Mouse (Mus musculus): ENCODE measurements around the gene Odf3l2. TPM values are rescaled to one million over a fixed set of nuclear protein-coding genes. Genes with fewer than 3 reads are reported as not detected.

Gene Odf3l2
- total RNA-seq, 2 experiments from 2014 or later, result 0.39 to 0.62 TPM

Other genes starting within 250 kb of the Odf3l2 start
- not detected for gene Vmn2r83, start 177.0 kb downstream of the Odf3l2 start, total RNA-seq (2021)
- gene Plpp2, start 111.9 kb downstream of the Odf3l2 start, total RNA-seq (2021), result 1 to 10 TPM; 4.0 to 4.3 TPM
- 10 to 100 TPM; 52.1 to 56.3 TPM for gene Mier2, start 90.5 kb downstream of the Odf3l2 start, total RNA-seq (2021)
- gene Theg, start 58.4 kb downstream of the Odf3l2 start, total RNA-seq (2021), result not detected
- 10 to 100 TPM; 11.0 to 11.3 TPM for gene C2cd4c, start 31.7 kb downstream of the Odf3l2 start, total RNA-seq (2021)
- gene Shc2, start 7.8 kb downstream of the Odf3l2 start, total RNA-seq (2021), result 10 to 100 TPM; 48.0 to 48.3 TPM
- under 1 TPM in 1 of 2 experiments, not detected in 1; 0.32 TPM for gene Madcam1, start 18.8 kb upstream of the Odf3l2 start, total RNA-seq (2021)
- gene Tpgs1, start 23.6 kb upstream of the Odf3l2 start, total RNA-seq (2021), result 10 to 100 TPM; 68.5 to 80.9 TPM
- gene Cdc34, start 36.5 kb upstream of the Odf3l2 start, total RNA-seq (2021), result 10 to 100 TPM; 54.8 to 56.2 TPM
- gene Gzmm, start 43.3 kb upstream of the Odf3l2 start, total RNA-seq (2021), result 1 to 10 TPM; 1.6 to 1.8 TPM
- gene Bsg, start 58.8 kb upstream of the Odf3l2 start, total RNA-seq (2021), result 100 to 1,000 TPM; 692 to 694 TPM
- 10 to 100 TPM; 82.8 to 84.2 TPM for gene Hcn2, start 70.9 kb upstream of the Odf3l2 start, total RNA-seq (2021)
- 10 to 100 TPM; 36.1 to 44.7 TPM for gene Polrmt, start 100.8 kb upstream of the Odf3l2 start, total RNA-seq (2021)
- gene Fgf22, start 109.3 kb upstream of the Odf3l2 start, total RNA-seq (2021), result 1 to 10 TPM; 1.2 to 1.7 TPM
- gene Rnf126, start 121.2 kb upstream of the Odf3l2 start, total RNA-seq (2021), result 10 to 100 TPM; 90.8 to 97.7 TPM
- gene Fstl3, start 131.5 kb upstream of the Odf3l2 start, total RNA-seq (2021), result 1 to 10 TPM; 1.3 to 1.5 TPM
- gene Prss57, start 145.2 kb upstream of the Odf3l2 start, total RNA-seq (2021), result under 1 TPM; 0.21 to 0.31 TPM
- gene Palm, start 147.8 kb upstream of the Odf3l2 start, total RNA-seq (2021), result 100 to 1,000 TPM; 392 to 395 TPM
- gene Misp, start 175.3 kb upstream of the Odf3l2 start, total RNA-seq (2021), result under 1 TPM; 0.33 to 0.78 TPM
- 10 to 100 TPM; 63.8 to 66.5 TPM for gene Ptbp1, start 208.7 kb upstream of the Odf3l2 start, total RNA-seq (2021)
- 1 to 10 TPM; 3.6 to 3.7 TPM for gene Prtn3, start 228.7 kb upstream of the Odf3l2 start, total RNA-seq (2021)
- 100 to 1,000 TPM; 113 TPM for gene Plppr3, start 228.9 kb upstream of the Odf3l2 start, total RNA-seq (2021)
- not detected for gene Elane, start 240.5 kb upstream of the Odf3l2 start, total RNA-seq (2021)
- not detected for gene Cfd, start 245.1 kb upstream of the Odf3l2 start, total RNA-seq (2021)